Mouse (Mus musculus) left cerebral cortex, postnatal 10 days (tissue): ENCODE results near the gene Dnaic1. TPM values are rescaled to one million over a fixed set of nuclear protein-coding genes. Genes with fewer than 3 reads are reported as not detected.
"Not testable (repeated sequence)": the region's sequence is repeated elsewhere in the genome, so short reads cannot be mapped to it uniquely, and the experiment has no call there.

ENCODE experiments used
- DNase-seq, 2 experiments: peaks; one replicate each; pipeline ENCODE4 v3.0.0; 2021 to 2022; ENCODE audit warnings: low spot score in 2 of 2, mixed read lengths in 1 of 2; ENCODE audit errors: extremely low spot score in 1 of 2
- intact Hi-C: fragments of 180-260 bp; cut with DNase I; formaldehyde crosslinking; loops from one replicate; pipeline ENCODE4 v1.15.1; 2025
- total RNA-seq, 2 experiments: library from RNA; stranded (reverse); gene quantifications; 2 replicates each; pipeline ENCODE4 v1.2.3; 2021

Dnaic1 gene
- total RNA-seq, 2 experiments from 2014 or later: 4.2 to 5.4 TPM

GRCm38 (mm10) chr4:41677006-41677629, 107.5 kb downstream of the Dnaic1 start:
- DNase-seq: peak in 1 of 2 experiments; percentile 73
- intact Hi-C loops: no loop called here

DNA sequence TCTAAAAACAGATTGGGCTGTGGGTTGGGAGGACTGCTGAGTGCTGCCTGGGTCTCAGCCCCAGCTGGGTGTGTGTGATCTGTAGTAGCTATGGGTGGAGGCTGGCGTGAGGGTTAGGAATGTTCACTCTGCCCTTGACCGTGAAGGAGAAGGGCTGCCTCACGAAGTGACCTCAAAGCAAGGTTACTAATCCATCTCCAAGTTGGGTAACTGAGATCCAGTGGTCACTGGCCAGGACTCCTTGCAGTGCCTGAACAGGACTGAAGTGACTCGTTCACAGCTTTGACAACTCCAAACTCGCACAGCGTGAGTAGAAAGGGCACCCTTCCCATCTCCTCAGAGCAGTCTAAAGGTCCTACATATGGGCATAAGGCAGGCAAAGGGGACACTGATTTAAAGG, 109.3 kb downstream of the Dnaic1 start:
- intact Hi-C loops: no loop called here
- DNase-seq: no peak

DNA sequence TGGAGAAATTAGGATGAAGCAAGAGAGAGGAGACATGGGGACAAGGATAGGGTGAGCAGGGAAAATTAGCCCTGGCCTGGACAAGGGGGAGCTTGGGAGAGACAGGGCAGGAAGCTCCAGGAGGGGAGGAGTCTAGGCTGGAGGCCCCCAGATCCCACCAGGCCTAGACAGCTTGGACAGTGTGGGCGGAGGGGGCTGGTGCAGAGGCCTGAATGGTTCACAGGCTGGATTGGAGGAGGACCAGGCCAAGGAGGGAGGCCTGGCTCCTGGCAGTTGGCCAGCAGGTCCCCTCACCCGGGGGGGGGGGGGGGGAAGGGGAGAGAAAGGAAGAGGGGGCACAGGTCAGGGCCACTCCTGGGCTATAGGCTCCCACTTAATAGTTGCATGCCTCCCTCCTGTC, 109.7 kb downstream of the Dnaic1 start:
- no peak for DNase-seq
- intact Hi-C loops: no loop called here

GRCm38 (mm10) chr4:41681176-41681575, 111.6 kb downstream of the Dnaic1 start:
- intact Hi-C loops: no loop called here
- peak in 1 of 2 experiments; percentile 38 for DNase-seq

DNA sequence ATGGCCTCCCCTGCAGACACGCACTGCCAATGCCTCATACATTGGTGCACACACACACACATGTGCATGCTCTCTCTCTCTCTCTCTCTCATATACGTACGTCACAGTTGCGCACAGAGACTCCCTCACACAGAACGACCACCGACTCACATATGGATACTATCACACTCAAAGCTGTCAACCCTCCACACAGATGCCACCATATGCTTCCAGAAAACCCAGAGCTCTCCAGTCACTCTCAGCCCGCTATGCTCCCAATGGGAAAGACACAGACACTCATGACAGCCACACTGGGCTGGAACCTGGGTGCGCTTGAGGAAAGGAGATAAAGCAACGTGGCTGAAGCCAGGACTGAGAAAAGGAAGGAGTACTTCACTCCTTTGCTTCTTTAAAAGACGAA, 112.4 kb downstream of the Dnaic1 start:
- intact Hi-C loops: no loop called here
- no peak for DNase-seq

- intact Hi-C loops: no loop called here
- no peak for DNase-seq
Measured at GRCm38 (mm10) chr4:41682789-41683188, 113.2 kb downstream of the Dnaic1 start.

DNA sequence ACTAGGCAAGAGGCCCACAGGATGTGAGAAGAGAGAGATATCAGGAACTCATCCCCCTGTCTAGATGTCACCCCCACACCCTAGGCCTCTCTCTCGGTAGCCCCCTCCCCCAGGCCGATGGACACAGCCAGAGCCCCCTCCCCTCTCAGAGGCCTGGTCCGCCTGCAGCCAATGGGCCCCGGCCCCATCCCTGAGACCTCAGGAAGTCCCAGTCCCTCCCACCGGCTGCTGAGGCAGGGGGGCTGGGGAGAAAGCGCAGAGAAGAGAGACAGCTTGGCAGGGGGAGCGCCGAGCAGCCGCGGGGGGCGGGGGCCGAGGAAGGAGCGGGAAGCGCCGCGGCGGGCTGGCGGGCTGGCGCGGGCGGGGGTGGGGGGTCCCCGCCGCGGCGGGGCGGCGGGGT, 113.7 kb downstream of the Dnaic1 start:
- intact Hi-C loops, DNase-seq: not testable (repeated sequence)

GRCm38 (mm10) chr4:41684131-41684930, 114.8 kb downstream of the Dnaic1 start:
- DNase-seq, intact Hi-C loops: not testable (repeated sequence)

GRCm38 (mm10) chr4:41684931-41685453, 115.4 kb downstream of the Dnaic1 start:
- intact Hi-C loops, DNase-seq: not testable (repeated sequence)

GRCm38 (mm10) chr4:41685882-41686492, 116.4 kb downstream of the Dnaic1 start:
- DNase-seq, intact Hi-C loops: not testable (repeated sequence)

Other genes with a start within 250 kb of the Dnaic1 start
- 10 to 100 TPM; 41.6 to 42.7 TPM for gene Ubap1, start 220.8 kb upstream of the Dnaic1 start, total RNA-seq
- 1 to 10 TPM; 1.5 to 1.6 TPM for gene Kif24, start 104.9 kb upstream of the Dnaic1 start, total RNA-seq
- gene Nudt2, start 104.6 kb upstream of the Dnaic1 start, total RNA-seq: 10 to 100 TPM; 32.8 to 34.8 TPM
- gene AI464131, start 66.7 kb upstream of the Dnaic1 start, total RNA-seq: 10 to 100 TPM; 33.6 to 37.4 TPM
- 10 to 100 TPM in 1 of 2 experiments, 1 to 10 TPM in 1; 8.3 to 11.4 TPM for gene 1110017D15Rik, start 52.4 kb upstream of the Dnaic1 start, total RNA-seq
- gene Fam219a, start 237 bp upstream of the Dnaic1 start, total RNA-seq: 100 to 1,000 TPM; 199 to 201 TPM
- 10 to 100 TPM; 61.8 to 62.2 TPM for gene Enho, start 70.5 kb downstream of the Dnaic1 start, total RNA-seq
- 10 to 100 TPM; 57.4 to 75.1 TPM for gene Cntfr, start 127.3 kb downstream of the Dnaic1 start, total RNA-seq
- 10 to 100 TPM; 19.1 to 24.3 TPM for gene Il11ra1, start 130.2 kb downstream of the Dnaic1 start, total RNA-seq
- gene Rpp25l, start 143.8 kb downstream of the Dnaic1 start, total RNA-seq: 10 to 100 TPM; 28.4 to 30.3 TPM
- 100 to 1,000 TPM; 181 to 196 TPM for gene Dctn3, start 153.4 kb downstream of the Dnaic1 start, total RNA-seq
- under 1 TPM; 0.19 to 0.83 TPM for gene Arid3c, start 161.4 kb downstream of the Dnaic1 start, total RNA-seq
- gene Galt, start 185.5 kb downstream of the Dnaic1 start, total RNA-seq: 10 to 100 TPM; 93.6 to 94.7 TPM
- 10 to 100 TPM; 55.8 to 70.4 TPM for gene Sigmar1, start 186.4 kb downstream of the Dnaic1 start, total RNA-seq
- gene Ccl27a, start 204.5 kb downstream of the Dnaic1 start, total RNA-seq: 100 to 1,000 TPM; 263 to 283 TPM